8 mouse cellular contexts compared by ENCODE assay signal in genomic region chr5:5380731-5381718, GRCm38 (mm10). TPM values are rescaled to one million over a fixed set of nuclear protein-coding genes. Genes with fewer than 3 reads are reported as not detected.
DNase-seq lines count a peak whose midpoint lies in the region; ATAC-seq and TF ChIP-seq lines count a peak whose summit lies in the region.

No protein-coding gene starts in this region.

- H3K27ac ChIP-seq in heart, adult 2 months = peak overlapping the region; percentile 60
- peak overlapping the region; percentile 94 for H3K27ac ChIP-seq in limb, embryonic 13.5 days
- peak overlapping the region; percentile 75; the same call in 1 of the 2 replicates for H3K27ac ChIP-seq in midbrain, postnatal 0 days (ENCODE audit: low read depth, low read length)

- H3K4me3 ChIP-seq in heart, adult 2 months = peak overlapping the region; percentile 66
- peak overlapping the region; percentile 77 for H3K4me3 ChIP-seq in limb, embryonic 13.5 days
- H3K4me3 ChIP-seq in midbrain, postnatal 0 days (ENCODE audit: low read depth, low read length) = peak overlapping the region; percentile 62

- H3K9me3 ChIP-seq in limb, embryonic 13.5 days = no peaks in the 10 kb centered on the region
- no peaks in the 10 kb centered on the region for H3K9me3 ChIP-seq in midbrain, postnatal 0 days (ENCODE audit: low read length)

- H3K79me2 ChIP-seq in heart, adult 2 months (replicated peaks; ENCODE audit: control insufficient read depth, insufficient read depth, low read length) = no peaks in the 10 kb centered on the region

- WGBS in heart, adult 2 months = 5% methylated on average over 23 of the region's 23 CpGs
- 3% methylated on average over 23 of the region's 23 CpGs for WGBS in limb, embryonic 13.5 days
- 4% methylated on average over 22 of the region's 23 CpGs for WGBS in midbrain, postnatal 0 days

- H3K4me1 ChIP-seq in heart, adult 2 months (ENCODE audit: control insufficient read depth, insufficient read depth, low read length) = peaks cover 3% of the 10 kb centered on the region; the same call in 1 of the 2 replicates
- H3K4me1 ChIP-seq in limb, embryonic 13.5 days = peaks cover 29% of the 10 kb centered on the region
- peaks cover 6% of the 10 kb centered on the region; the same call in 1 of the 2 replicates for H3K4me1 ChIP-seq in midbrain, postnatal 0 days (ENCODE audit: insufficient read depth, low read length)

- H3K4me2 ChIP-seq in limb, embryonic 13.5 days (replicated peaks) = peak overlapping the region; percentile 75
- H3K4me2 ChIP-seq in midbrain, postnatal 0 days (ENCODE audit: low read depth, low read length, poor library complexity, severe bottlenecking) = peak overlapping the region; percentile 76

- DNase-seq in adrenal gland, postnatal 10 days = peak; percentile 26
- DNase-seq in adrenal gland, postnatal 25 days = no peak
- peak; percentile 30 for DNase-seq in R1 (ENCODE audit: low read depth, low spot score)
- peak in 1 of 2 experiments; percentile 42 for DNase-seq in heart, adult 2 months
- DNase-seq in midbrain, postnatal 0 days (ENCODE audit: low spot score) = peak; percentile 5
- DNase-seq in c-Kit-positive CD71-positive TER-119-positive erythroid progenitor cells, embryonic 14.5 days (ENCODE audit: low spot score) = no peak
- no peak for DNase-seq in layer of hippocampus, postnatal 36 days

- no peak for TF ChIP-seq EP300 in heart, adult 2 months (IDR thresholded peaks at IDR 0.05; ENCODE audit: insufficient read depth, low read depth, low read length)

- TF ChIP-seq CTCF in heart, adult 2 months (IDR thresholded peaks at IDR 0.05) = no peak; the same call in 1 of the 2 replicates
- TF ChIP-seq CTCF in midbrain, postnatal 0 days (IDR thresholded peaks at IDR 0.05) = no peak

- H3K36me3 ChIP-seq in heart, adult 2 months (ENCODE audit: control insufficient read depth, insufficient read depth, low read length) = no peaks in the 10 kb centered on the region
- no peaks in the 10 kb centered on the region for H3K36me3 ChIP-seq in limb, embryonic 13.5 days
- H3K36me3 ChIP-seq in midbrain, postnatal 0 days (ENCODE audit: insufficient read depth, low read length) = no peaks in the 10 kb centered on the region

- no peak for ATAC-seq in limb, embryonic 13.5 days (ENCODE audit: low FRiP score, low read depth)
- no peak for ATAC-seq in midbrain, postnatal 0 days (ENCODE audit: low FRiP score)

- intact Hi-C loops in heart, adult 2 months (cut with DNase I) = loop anchor here (2.0 to 10.0 kb wide), 5 partner anchors 38 to 418 kb away; no protein-coding TSS in a partner anchor

- TF ChIP-seq POLR2A in heart, adult 2 months (IDR thresholded peaks at IDR 0.05; ENCODE audit: insufficient read depth, low read depth, low read length) = no peak

- no peaks in the 10 kb centered on the region for H3K27me3 ChIP-seq in heart, adult 2 months (ENCODE audit: control insufficient read depth, insufficient read depth, low read length)
- H3K27me3 ChIP-seq in limb, embryonic 13.5 days = no peaks in the 10 kb centered on the region
- no peaks in the 10 kb centered on the region for H3K27me3 ChIP-seq in midbrain, postnatal 0 days (ENCODE audit: insufficient read depth, low read length)

- peak overlapping the region; percentile 52 for H3K9ac ChIP-seq in heart, adult 2 months (ENCODE audit: low read depth, low read length)
- H3K9ac ChIP-seq in limb, embryonic 13.5 days = peak overlapping the region; percentile 92
- peak overlapping the region; percentile 90 for H3K9ac ChIP-seq in midbrain, postnatal 0 days (replicated peaks; ENCODE audit: low read length, poor library complexity, severe bottlenecking)

RNA-seq across cellular contexts. Expression of gene Cdk14, which starts 39.1 kb away (rescaled TPM):
- total RNA-seq in adrenal gland, postnatal 10 days (2021) = 10 to 100 TPM; 17.8 to 21.9 TPM
- 8.5 and 9.4 TPM in 2 replicates for total RNA-seq in adrenal gland, postnatal 25 days (2021)
- total RNA-seq in heart, adult 2 months (2021) = 1 to 10 TPM; 7.6 to 8.1 TPM
- 2.7 and 3.6 TPM in 2 replicates for polyA plus RNA-seq in heart, adult 2 months (2012; rRNA removed)
- polyA plus RNA-seq in limb, embryonic 13.5 days (2015; fragmentation: Nextera tagmentation; extraction: Ambion mirVana) = 23.0 and 23.2 TPM in 2 replicates
- total RNA-seq in midbrain, postnatal 0 days (2014; rRNA removed) = 84.4 and 86.4 TPM in 2 replicates
- 45.1 and 45.6 TPM in 2 replicates for polyA plus RNA-seq in midbrain, postnatal 0 days (2015; fragmentation: Nextera tagmentation; extraction: Ambion mirVana)
- 100 to 1,000 TPM; 254 to 260 TPM for total RNA-seq in layer of hippocampus, postnatal 36 days (2021)

Comparison
In these comparisons a context has a peak if more than half of its experiments do, and no peak if none do; other contexts are left out.
1. DNase-seq: peak in adrenal gland, postnatal 10 days (single experiment), R1 (single experiment) and midbrain, postnatal 0 days (single experiment); none in adrenal gland, postnatal 25 days (single experiment), c-Kit-positive CD71-positive TER-119-positive erythroid progenitor cells, embryonic 14.5 days (single experiment) and layer of hippocampus, postnatal 36 days (0 of 2).
2. Peak in every context shown above with its lines, with median percentiles within 50 percentile points of each other: H3K27ac ChIP-seq, H3K4me3 ChIP-seq and H3K9ac ChIP-seq.